Mouse (Mus musculus) E14TG2a.4 (cell line): ENCODE data around the gene Ifi214.
"Not testable (repeated sequence)": the region's sequence is repeated elsewhere in the genome, so short reads cannot be mapped to it uniquely, and the experiment has no call there.

Experiments
- H3K27me3 ChIP-seq: 2 replicates; pipeline ENCODE4 v1.6.1; 2014; ENCODE audit warnings: low read length, control low read depth; ENCODE audit not compliant: insufficient read depth
- H3K36me3 ChIP-seq: 2 replicates; pipeline ENCODE4 v1.6.1; 2014; ENCODE audit warnings: low read length, control low read depth; ENCODE audit not compliant: insufficient read depth
- H3K4me1 ChIP-seq: replicated peaks from 2 replicates; pipeline ENCODE4 v1.6.1; 2014; ENCODE audit warnings: low read depth, low read length, control low read depth
- H3K4me3 ChIP-seq: replicated peaks from 2 replicates; pipeline ENCODE4 v1.5.1; 2014; ENCODE audit warnings: mild to moderate bottlenecking, low read length
- H3K9me3 ChIP-seq: 2 replicates; pipeline ENCODE4 v1.6.1; 2014; ENCODE audit warnings: low read length, control low read depth
- CTCF ChIP-seq: conservative IDR thresholded peaks from 2 replicates; pipeline ENCODE4 v1.5.1; 2014; ENCODE audit warnings: low read length
- NANOG ChIP-seq: IDR thresholded peaks from 2 replicates; pipeline ENCODE4 v1.6.1; 2014; ENCODE audit warnings: borderline replicate concordance, low read length, mixed read lengths
- POU5F1 ChIP-seq: IDR thresholded peaks from 2 replicates; pipeline ENCODE4 v1.6.1; 2014; ENCODE audit warnings: low read length, borderline replicate concordance

Ifi214 gene

GRCm38 (mm10) chr1:173535791-173536190 is at the start of gene Ifi214:
Gene Ifi214, minus strand, starts transcription at chr1:173535957.
- not testable (repeated sequence) for H3K4me1 ChIP-seq, H3K4me3 ChIP-seq, H3K9me3 ChIP-seq, H3K36me3 ChIP-seq, H3K27me3 ChIP-seq

- no peaks in the 10 kb centered on the region for H3K4me1 ChIP-seq
- no peak overlapping the region for H3K4me3 ChIP-seq
- no peak for TF ChIP-seq CTCF
- TF ChIP-seq NANOG, result no peak
- TF ChIP-seq POU5F1, result no peak
- peaks cover 84% of the 10 kb centered on the region for H3K9me3 ChIP-seq
- H3K27me3 ChIP-seq, result no peaks in the 10 kb centered on the region
- no peaks in the 10 kb centered on the region for H3K36me3 ChIP-seq
These were observed 44.3 kb upstream of the Ifi214 start for GRCm38 (mm10) chr1:173579921-173580585.

GRCm38 (mm10) chr1:173579079-173579478 is 43.3 kb upstream of the Ifi214 start:
- H3K4me3 ChIP-seq, result no peak overlapping the region
- no peaks in the 10 kb centered on the region for H3K27me3 ChIP-seq
- H3K36me3 ChIP-seq, result no peaks in the 10 kb centered on the region
- no peak for TF ChIP-seq NANOG
- TF ChIP-seq POU5F1, result no peak
- TF ChIP-seq CTCF, result no peak
- peaks cover 93% of the 10 kb centered on the region for H3K9me3 ChIP-seq
- no peaks in the 10 kb centered on the region for H3K4me1 ChIP-seq

- not testable (repeated sequence) for H3K4me1 ChIP-seq, H3K4me3 ChIP-seq, H3K27me3 ChIP-seq, H3K9me3 ChIP-seq, H3K36me3 ChIP-seq
These were observed 14.8 kb upstream of the Ifi214 start for GRCm38 (mm10) chr1:173550491-173551050.

- H3K4me1 ChIP-seq, H3K36me3 ChIP-seq, H3K9me3 ChIP-seq, H3K4me3 ChIP-seq, H3K27me3 ChIP-seq: not testable (repeated sequence)
These were observed 13.0 kb upstream of the Ifi214 start for GRCm38 (mm10) chr1:173548798-173549197.

GRCm38 (mm10) chr1:173521452-173521851 is 14.3 kb downstream of the Ifi214 start:
- Histone ChIP-seq H3K27me3 (no peaks in the 10 kb centered on the region), H3K4me1 (no peaks in the 10 kb centered on the region), H3K9me3 (no peaks in the 10 kb centered on the region), H3K4me3 (no peak overlapping the region), H3K36me3 (no peaks in the 10 kb centered on the region)
- TF ChIP-seq CTCF, result no peak
- TF ChIP-seq POU5F1, result no peak
- TF ChIP-seq NANOG, result no peak

GRCm38 (mm10) chr1:173510595-173510994 is 25.2 kb downstream of the Ifi214 start:
- H3K4me3 ChIP-seq, H3K9me3 ChIP-seq, H3K4me1 ChIP-seq, H3K27me3 ChIP-seq, H3K36me3 ChIP-seq: not testable (repeated sequence)

GRCm38 (mm10) chr1:173491483-173491882 is 44.3 kb downstream of the Ifi214 start:
- not testable (repeated sequence) for H3K36me3 ChIP-seq, H3K4me1 ChIP-seq, H3K27me3 ChIP-seq, H3K9me3 ChIP-seq, H3K4me3 ChIP-seq

GRCm38 (mm10) chr1:173490812-173491480 is 44.8 kb downstream of the Ifi214 start, which contains the start of gene Ifi206:
Gene Ifi206, minus strand, starts transcription at chr1:173491041.
- H3K27me3 ChIP-seq, H3K4me1 ChIP-seq, H3K4me3 ChIP-seq, H3K36me3 ChIP-seq, H3K9me3 ChIP-seq: not testable (repeated sequence)

- H3K4me1 ChIP-seq, H3K9me3 ChIP-seq, H3K4me3 ChIP-seq, H3K36me3 ChIP-seq, H3K27me3 ChIP-seq: not testable (repeated sequence)
These were observed 54.6 kb downstream of the Ifi214 start for GRCm38 (mm10) chr1:173481182-173481574.

GRCm38 (mm10) chr1:173480399-173481181 is 55.2 kb downstream of the Ifi214 start:
- H3K27me3 ChIP-seq, H3K4me1 ChIP-seq, H3K9me3 ChIP-seq, H3K36me3 ChIP-seq, H3K4me3 ChIP-seq: not testable (repeated sequence)
